Mouse (Mus musculus) heart, adult 2 months (tissue): ENCODE data around the gene S100a13.

Experiments
- CTCF ChIP-seq: fragments of 200-600 bp; IDR thresholded peaks from 2 replicates; pipeline ENCODE4 v1.8.1; 2022; ENCODE audit warnings: antibody characterized with exemption, mild to moderate bottlenecking, moderate library complexity
- POLR2A ChIP-seq: fragments of 200-500 bp; IDR thresholded peaks from 2 replicates; pipeline ENCODE4 v1.6.1; 2011; ENCODE audit warnings: mild to moderate bottlenecking, low read depth, low read length, control low read depth; ENCODE audit not compliant: insufficient read depth

- TF ChIP-seq CTCF (no peak), POLR2A (no peak)
Measured at GRCm38 (mm10) chr3:90493831-90494540, 20.2 kb upstream of the S100a13 start.
